17 mouse cellular contexts compared by ENCODE assay signal in the genomic region with DNA sequence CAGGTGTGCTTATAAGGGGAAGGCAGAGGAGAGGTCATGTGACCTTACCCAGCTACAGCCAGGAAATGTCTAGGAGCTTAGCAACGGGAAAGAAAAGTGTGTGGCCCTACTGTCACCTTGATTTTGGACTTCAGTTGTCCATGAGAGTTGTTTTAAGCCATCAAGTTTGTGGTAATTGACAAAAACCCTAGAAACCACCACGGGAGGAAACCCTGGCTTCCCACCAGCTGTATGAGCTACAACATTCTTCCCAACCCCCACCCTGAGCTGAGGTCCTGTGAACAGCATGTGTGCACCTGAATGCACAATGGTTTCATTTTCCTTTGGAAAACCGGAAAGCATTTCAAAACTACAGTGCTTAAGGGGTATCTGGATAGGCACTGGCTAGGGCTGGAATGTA.
DNase-seq lines count a peak whose midpoint lies in the region; TF ChIP-seq lines count a peak whose summit lies in the region.
"Had no signal": no experiment of that assay in that cellular context is flagged by ENCODE, and none has a peak within 500 bp of the region (broad histone marks: within the 10 kb centered on the region; RNA-seq: fewer than 3 reads in every experiment).

No protein-coding gene starts in this region.

- no peak overlapping the region for H3K27ac ChIP-seq in left cerebral cortex, adult 2 months
- H3K27ac ChIP-seq: embryonic facial prominence, embryonic 12.5 days; embryonic facial prominence, embryonic 15.5 days; hindbrain, embryonic 12.5 days; hindbrain, embryonic 15.5 days had no signal

- intact Hi-C loops in left cerebral cortex, adult 2 months (cut with DNase I): no loop called here

- peak; percentile 54 for DNase-seq in heart, adult 11 months
- no peak for DNase-seq in heart, adult 18-20 months
- DNase-seq in 416B (ENCODE audit: low read depth): peak; percentile 51
- DNase-seq in R1 (ENCODE audit: low read depth, low spot score): peak; percentile 12
- DNase-seq in frontal cortex, adult 2 months (ENCODE audit: extremely low spot score in 1 of 2, low spot score in 1 of 2): no peak
- no peak for DNase-seq in left cerebral cortex, adult 2 months (ENCODE audit: extremely low spot score in 1 of 2, low spot score in 2 of 2)
- DNase-seq: adrenal gland, adult 2 months; adrenal gland, postnatal 14 days; cerebellum, adult 11 months; cerebellum, adult 8-10 months; cerebellum, postnatal 10 days; forebrain, postnatal 0 days; gastrocnemius, postnatal 25 days had no signal

- no peak for TF ChIP-seq CTCF in left cerebral cortex, adult 2 months (IDR thresholded peaks at IDR 0.05)

- no peak overlapping the region for H3K4me3 ChIP-seq in left cerebral cortex, adult 2 months
- H3K4me3 ChIP-seq: embryonic facial prominence, embryonic 12.5 days; embryonic facial prominence, embryonic 15.5 days; hindbrain, embryonic 12.5 days; hindbrain, embryonic 15.5 days had no signal

Comparison
In these comparisons a context has a peak if more than half of its experiments do, and no peak if none do; other contexts are left out.
1. DNase-seq: peak in heart, adult 11 months (single experiment), 416B (single experiment) and R1 (single experiment); none in heart, adult 18-20 months (0 of 2), frontal cortex, adult 2 months (0 of 2) and left cerebral cortex, adult 2 months (0 of 2).